Mouse (Mus musculus) intestine, postnatal 0 days (tissue): Measurements from ENCODE around the gene Fzd9. TPM values are rescaled to one million over a fixed set of nuclear protein-coding genes. Genes with fewer than 3 reads are reported as not detected.

Experiments used
- ATAC-seq: fragments of 200-750 bp; cut with Nextera tagmentation; 2 replicates; pipeline ENCODE4 v1.8.0; 2017; ENCODE audit warnings: mild to moderate bottlenecking, moderate TSS enrichment, moderate library complexity
- H3K27ac ChIP-seq: fragments of 300-500 bp; sonication (generic); 2 replicates; pipeline ENCODE4 v1.5.1; 2014; ENCODE audit warnings: mild to moderate bottlenecking, low read depth, low read length, moderate library complexity
- H3K27me3 ChIP-seq: fragments of 300-500 bp; sonication (generic); replicated peaks from 2 replicates; pipeline ENCODE4 v1.6.1; 2014; ENCODE audit warnings: low read length, mixed read lengths; ENCODE audit not compliant: control insufficient read depth, insufficient read depth
- H3K36me3 ChIP-seq: fragments of 300-500 bp; sonication (generic); 2 replicates; pipeline ENCODE4 v1.6.1; 2014; ENCODE audit warnings: mild to moderate bottlenecking, moderate library complexity; ENCODE audit not compliant: control insufficient read depth, insufficient read depth
- H3K4me1 ChIP-seq: fragments of 300-500 bp; sonication (generic); replicated peaks from 2 replicates; pipeline ENCODE4 v1.6.1; 2014; ENCODE audit warnings: antibody characterized with exemption, low read length, mixed read lengths; ENCODE audit not compliant: control insufficient read depth, insufficient read depth
- H3K4me2 ChIP-seq: fragments of 300-500 bp; sonication (generic); replicated peaks from 2 replicates; pipeline ENCODE4 v1.6.1; 2014; ENCODE audit warnings: low read depth, mild to moderate bottlenecking, moderate library complexity
- H3K4me3 ChIP-seq: fragments of 300-500 bp; sonication (generic); 2 replicates; pipeline ENCODE4 v1.5.1; 2014; ENCODE audit warnings: low read depth, low read length
- H3K9ac ChIP-seq: fragments of 300-500 bp; sonication (generic); 2 replicates; pipeline ENCODE4 v1.6.1; 2014; ENCODE audit warnings: mild to moderate bottlenecking, low read depth, low read length
- H3K9me3 ChIP-seq: fragments of 300-500 bp; sonication (generic); 2 replicates; pipeline ENCODE4 v1.6.1; 2016; ENCODE audit warnings: mixed run types; ENCODE audit not compliant: control insufficient read depth
- CTCF ChIP-seq: sonication (generic); IDR thresholded peaks from 2 replicates; pipeline ENCODE4 v1.5.1; 2016; ENCODE audit warnings: low read depth, mild to moderate bottlenecking, control low read depth, antibody characterized with exemption, moderate library complexity
- WGBS: fragments of 180-500 bp; shearing (Covaris S2); extraction: QIAGEN DNeasy Blood & Tissue Kit; methylation state at CpG from one replicate; pipeline ENCODE4 v1.1.7; 2014; 5-methylcytosine and 5-hydroxymethylcytosine counted together
- polyA plus RNA-seq: library from polyadenylated mRNA; unstranded; fragments of >200 nt; fragmentation: Nextera tagmentation; extraction: Ambion mirVana; gene quantifications from 2 replicates; pipeline ENCODE4 v1.2.1, GENCODE M21; 2015

Gene Fzd9
- polyA plus RNA-seq, 1 experiment from 2014 or later: 0.07 TPM

DNA sequence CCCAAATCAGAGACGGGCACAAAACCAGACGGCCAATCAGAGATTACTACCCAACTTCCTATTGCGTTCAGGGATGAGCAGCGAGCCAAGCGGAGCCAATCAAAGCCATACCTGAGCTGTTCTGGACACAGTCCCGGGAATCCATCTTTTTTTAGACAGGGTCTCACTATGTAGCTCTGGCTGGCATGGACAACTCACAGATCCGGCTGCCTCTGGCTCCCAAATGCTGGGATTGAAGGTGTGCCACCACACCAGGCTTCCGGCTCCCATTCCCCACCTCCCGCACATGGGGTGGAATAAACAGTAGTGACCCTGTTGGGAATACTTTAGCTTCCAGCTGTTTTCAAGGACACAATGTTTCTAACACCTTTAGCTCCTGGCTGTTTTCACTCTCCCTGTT lies 29.2 kb upstream of the Fzd9 start:
- no peak for ATAC-seq
- H3K9me3 ChIP-seq: no peaks in the 10 kb centered on the region
- H3K9ac ChIP-seq: no peak overlapping the region
- H3K4me2 ChIP-seq: no peak overlapping the region
- H3K27me3 ChIP-seq: 0 out of 2 replicates have a peak, but pooled peaks cover 5% of the 10 kb centered on the region
- H3K4me1 ChIP-seq: no peaks in the 10 kb centered on the region; the same call in 1 of the 2 replicates
- H3K4me3 ChIP-seq: no peak overlapping the region
- no peak overlapping the region for H3K27ac ChIP-seq
- WGBS: 70% methylated on average over 9 of the region's 9 CpGs
- no peak for TF ChIP-seq CTCF
- no peaks in the 10 kb centered on the region for H3K36me3 ChIP-seq

DNA sequence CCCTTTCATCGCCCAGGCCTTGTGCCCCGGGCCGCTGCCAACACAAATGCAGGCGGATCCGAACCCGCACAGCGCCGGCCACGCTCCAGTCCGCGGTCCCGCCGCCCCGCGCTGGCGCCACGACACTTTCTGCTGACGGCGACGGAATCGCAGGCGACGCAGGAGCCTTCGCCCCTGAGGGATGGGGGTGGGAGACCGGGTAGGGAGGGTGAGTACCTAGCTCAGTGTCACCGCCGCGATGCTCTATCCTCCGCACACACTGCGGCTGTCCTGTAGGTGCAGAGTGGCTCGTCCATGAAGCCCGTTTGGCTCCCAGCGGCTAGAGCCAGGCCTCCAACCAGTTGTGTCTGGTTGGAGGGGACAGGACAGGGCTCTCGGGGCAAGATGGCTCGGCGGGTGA lies 25.6 kb upstream of the Fzd9 start:
- Histone ChIP-seq H3K9ac (no peak overlapping the region), H3K27ac (no peak overlapping the region), H3K4me3 (peak overlapping the region; percentile 20; the same call in 1 of the 2 replicates), H3K36me3 (no peaks in the 10 kb centered on the region), H3K4me1 (no peaks in the 10 kb centered on the region; the same call in 1 of the 2 replicates), H3K4me2 (peak overlapping the region; percentile 58), H3K9me3 (no peaks in the 10 kb centered on the region), H3K27me3 (0 out of 2 replicates have a peak, but pooled peaks cover 5% of the 10 kb centered on the region)
- WGBS: 8% methylated on average over 36 of the region's 36 CpGs
- no peak for TF ChIP-seq CTCF
- ATAC-seq: no peak

DNA sequence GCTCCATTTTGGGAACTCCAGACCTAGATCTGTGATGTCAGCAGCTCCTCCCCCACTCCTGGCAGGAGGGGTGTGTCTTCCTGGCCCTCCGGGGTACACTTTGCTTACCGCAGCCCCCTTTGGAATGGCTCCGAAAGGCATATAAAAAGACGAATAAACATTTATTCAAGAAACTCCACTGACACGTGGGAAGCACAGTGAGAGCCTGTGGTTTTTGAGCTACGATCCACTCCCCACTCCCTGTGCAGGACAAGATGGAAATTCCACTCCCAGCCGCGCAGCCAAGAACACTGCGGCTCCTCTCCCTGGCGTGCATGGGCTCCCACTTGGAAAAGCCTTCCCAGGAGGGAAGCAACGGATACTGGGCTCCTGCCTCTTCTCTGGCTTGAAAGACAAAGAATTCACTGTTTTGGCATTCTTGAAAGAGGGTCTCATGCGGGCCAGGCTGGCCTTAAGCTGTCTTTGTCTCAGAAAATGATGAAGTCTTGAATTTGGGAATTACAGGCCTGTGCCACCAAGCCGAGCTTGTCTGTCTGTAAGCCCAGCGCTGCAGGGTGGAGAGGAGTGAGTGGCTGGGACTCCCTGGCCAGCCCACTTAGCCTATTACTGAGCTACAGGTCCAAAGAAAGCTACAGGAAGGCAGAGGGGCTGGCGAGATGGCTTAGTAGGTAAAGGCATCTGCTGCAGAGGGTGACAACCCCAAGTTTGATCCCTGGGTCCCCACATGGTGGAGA lies 23.8 kb upstream of the Fzd9 start:
- WGBS: 38% methylated on average over 15 of the region's 15 CpGs
- H3K27ac ChIP-seq: no peak overlapping the region
- no peak for TF ChIP-seq CTCF

DNA sequence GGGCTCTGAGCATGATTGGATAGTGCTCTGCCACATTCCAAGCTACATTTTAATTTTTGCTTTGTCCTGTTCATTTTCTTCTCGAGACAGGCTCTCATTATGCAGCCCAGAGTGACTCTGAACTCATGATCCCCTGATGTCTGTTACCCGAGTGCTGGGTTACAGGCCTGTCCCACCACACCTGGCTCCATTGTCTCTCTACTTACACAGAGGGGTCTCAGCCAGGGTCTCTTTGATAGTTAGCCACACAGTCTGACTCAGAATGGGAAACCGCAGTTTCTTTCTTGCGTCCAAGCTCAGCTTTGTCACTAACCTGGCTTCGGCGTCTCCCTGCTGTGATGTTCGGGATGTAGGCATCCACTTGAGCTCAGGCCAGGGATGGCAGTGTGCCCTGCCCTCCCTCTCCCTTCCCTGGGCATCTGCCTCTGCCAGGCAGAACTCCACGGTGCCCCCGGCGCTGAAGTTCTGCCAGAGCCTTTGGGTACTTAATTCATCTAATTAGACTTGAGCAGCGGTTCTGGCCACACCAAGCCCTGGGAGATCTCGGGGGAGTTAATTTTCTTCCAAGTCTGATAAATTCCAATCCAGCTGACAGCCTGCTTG lies 20.6 kb upstream of the Fzd9 start:
- no peak for TF ChIP-seq CTCF
- Histone ChIP-seq H3K9me3 (no peaks in the 10 kb centered on the region), H3K27me3 (0 out of 2 replicates have a peak, but pooled peaks cover 5% of the 10 kb centered on the region), H3K4me1 (no peaks in the 10 kb centered on the region; the same call in 1 of the 2 replicates), H3K27ac (no peak overlapping the region), H3K4me3 (no peak overlapping the region), H3K9ac (no peak overlapping the region), H3K4me2 (no peak overlapping the region), H3K36me3 (no peaks in the 10 kb centered on the region)
- 77% methylated on average over 12 of the region's 12 CpGs for WGBS
- no peak for ATAC-seq

More for the DNA sequence above, 23.8 kb upstream of the Fzd9 start:
- H3K9ac ChIP-seq: no peak overlapping the region
- H3K27me3 ChIP-seq: 0 out of 2 replicates have a peak, but pooled peaks cover 5% of the 10 kb centered on the region
- H3K4me3 ChIP-seq: no peak overlapping the region
- H3K4me2 ChIP-seq: peak overlapping the region; percentile 35; the same call in 1 of the 2 replicates
- H3K9me3 ChIP-seq: no peaks in the 10 kb centered on the region
- H3K4me1 ChIP-seq: no peaks in the 10 kb centered on the region; the same call in 1 of the 2 replicates
- no peaks in the 10 kb centered on the region for H3K36me3 ChIP-seq
- no peak for ATAC-seq

DNA sequence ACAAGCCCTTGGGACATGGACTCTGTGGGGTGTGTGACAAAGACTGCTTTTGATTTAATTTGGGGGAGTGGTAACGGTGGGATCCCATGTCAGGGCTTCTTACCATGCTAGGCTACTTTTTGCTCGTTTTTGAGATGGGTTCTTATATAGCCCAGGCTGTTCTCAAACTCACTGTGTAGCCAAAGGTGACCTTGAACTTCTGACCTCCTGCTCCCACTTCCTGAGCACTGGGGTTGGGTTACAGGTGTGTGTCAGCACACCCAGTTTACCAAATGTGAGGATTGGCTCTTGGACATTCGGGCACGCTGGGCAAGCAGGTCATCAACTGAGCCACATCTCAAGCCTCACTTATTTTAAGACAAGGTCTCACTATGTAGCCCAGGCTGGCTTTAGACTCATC lies 19.3 kb upstream of the Fzd9 start:
- Histone ChIP-seq H3K9ac (no peak overlapping the region), H3K4me1 (no peaks in the 10 kb centered on the region; the same call in 1 of the 2 replicates), H3K27me3 (no peaks in the 10 kb centered on the region), H3K4me3 (no peak overlapping the region), H3K36me3 (no peaks in the 10 kb centered on the region), H3K9me3 (no peaks in the 10 kb centered on the region), H3K4me2 (no peak overlapping the region), H3K27ac (no peak overlapping the region)
- 77% methylated on average over 4 of the region's 4 CpGs for WGBS
- no peak for TF ChIP-seq CTCF
- no peak for ATAC-seq

DNA sequence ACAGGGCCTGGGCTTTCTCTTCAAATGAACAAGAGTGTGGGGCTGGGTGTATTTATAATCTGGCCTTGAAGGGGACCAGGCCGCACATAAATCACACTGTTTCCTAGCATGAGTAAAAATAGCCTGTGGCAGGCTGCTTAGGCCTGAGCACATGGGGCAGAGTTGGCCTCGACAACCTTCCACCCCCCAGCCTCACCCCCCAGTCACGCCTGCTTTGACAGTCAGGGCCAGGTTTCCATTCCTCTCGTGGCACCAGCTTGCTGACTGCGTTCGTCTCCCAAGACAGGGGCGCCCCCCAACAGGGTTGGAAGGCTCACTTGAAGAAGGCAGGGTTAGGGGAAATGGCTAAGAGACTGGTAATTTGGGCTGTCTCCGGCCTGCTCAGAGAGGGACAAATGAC lies 18.4 kb upstream of the Fzd9 start:
- Histone ChIP-seq H3K4me1 (0 out of 2 replicates have a peak, but pooled peaks cover 1% of the 10 kb centered on the region), H3K4me2 (no peak overlapping the region), H3K9me3 (no peaks in the 10 kb centered on the region), H3K9ac (no peak overlapping the region), H3K27me3 (no peaks in the 10 kb centered on the region), H3K27ac (no peak overlapping the region), H3K4me3 (no peak overlapping the region), H3K36me3 (no peaks in the 10 kb centered on the region)
- TF ChIP-seq CTCF: no peak
- 79% methylated on average over 8 of the region's 8 CpGs for WGBS
- no peak for ATAC-seq
